Mouse (Mus musculus) heart, adult 8-10 months (tissue): ENCODE measurements around the gene Ccdc9. TPM values are rescaled to one million over a fixed set of nuclear protein-coding genes. Genes with fewer than 3 reads are reported as not detected.
"Not testable (repeated sequence)": the region's sequence is repeated elsewhere in the genome, so short reads cannot be mapped to it uniquely, and the experiment has no call there.

Experiments used
- DNase-seq: peaks from one replicate; pipeline ENCODE4 v3.0.0; 2022; ENCODE audit warnings: low spot score
- total RNA-seq, 4 experiments: library from RNA; stranded (reverse); gene quantifications; 2 replicates each; pipeline ENCODE4 v1.2.4; 2022

Gene Ccdc9
- total RNA-seq, 4 experiments from 2014 or later, result 33.2 to 48.1 (median 38.1) TPM

GRCm38 (mm10) chr7:16273081-16273765, 13.4 kb downstream of the Ccdc9 start, which contains the start of gene Inafm1:
Inafm1 (minus strand) TSS chr7:16273617.
- DNase-seq, result peak; percentile 84

GRCm38 (mm10) chr7:16272681-16273080, 13.9 kb downstream of the Ccdc9 start:
- DNase-seq, result no peak

GRCm38 (mm10) chr7:16271139-16271538, 15.5 kb downstream of the Ccdc9 start:
- no peak for DNase-seq

DNA sequence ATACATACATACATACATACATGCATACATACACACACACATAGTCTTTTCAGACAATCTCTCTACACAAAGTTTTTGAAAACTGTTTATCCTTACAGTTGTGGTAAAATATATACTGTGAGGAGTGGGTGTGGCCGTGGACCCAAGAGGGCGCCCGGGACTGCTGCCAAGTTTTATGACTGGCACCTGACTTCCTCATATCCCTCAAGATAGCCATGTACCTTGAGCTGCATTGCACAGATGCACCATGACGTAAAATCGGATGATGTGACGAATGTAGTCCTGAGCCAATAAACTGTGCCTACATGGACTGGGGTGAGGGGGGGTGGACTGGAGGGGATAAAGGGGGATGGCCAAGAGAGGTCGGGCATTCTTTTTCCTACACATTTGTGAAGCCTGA, 20.0 kb downstream of the Ccdc9 start:
- DNase-seq, result not testable (repeated sequence)

DNA sequence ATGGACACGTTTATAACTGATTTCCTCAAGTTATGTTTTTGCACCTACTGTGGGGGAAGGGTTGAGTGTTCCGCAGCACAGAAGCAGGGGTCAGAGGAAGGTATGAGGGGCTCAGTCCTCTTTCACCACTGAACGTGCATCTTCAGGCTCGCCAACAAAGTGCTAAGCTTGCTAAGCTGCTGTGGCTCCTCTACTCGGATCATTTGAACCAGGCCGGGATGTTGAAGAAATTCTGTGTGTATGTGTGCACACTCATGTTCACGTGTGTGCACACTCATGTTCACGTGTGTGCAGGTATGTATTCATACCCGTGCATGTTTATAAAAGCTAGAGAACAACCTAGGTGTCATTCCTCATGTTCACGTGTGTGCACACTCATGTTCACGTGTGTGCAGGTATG, 20.7 kb downstream of the Ccdc9 start:
- DNase-seq, result no peak

DNA sequence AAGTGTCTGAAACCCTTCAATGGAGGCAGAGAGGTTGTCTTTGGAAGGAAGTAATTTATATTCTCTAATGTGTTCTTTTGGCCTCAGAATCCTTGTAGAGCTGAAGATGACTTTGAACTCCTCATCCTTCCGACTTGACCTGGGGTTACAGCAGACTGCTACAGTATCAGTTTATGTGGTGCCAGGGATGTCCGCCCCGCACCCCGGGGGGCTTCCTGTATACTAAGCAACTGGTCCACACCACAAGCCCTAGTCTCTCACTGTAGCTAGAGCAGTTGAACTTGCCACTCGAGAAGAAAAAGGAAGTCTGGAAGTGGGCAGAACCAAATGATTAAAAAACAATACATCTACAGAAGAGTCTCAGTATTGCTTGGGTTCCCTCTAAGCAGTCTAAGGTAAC, 22.8 kb downstream of the Ccdc9 start:
- no peak for DNase-seq

DNA sequence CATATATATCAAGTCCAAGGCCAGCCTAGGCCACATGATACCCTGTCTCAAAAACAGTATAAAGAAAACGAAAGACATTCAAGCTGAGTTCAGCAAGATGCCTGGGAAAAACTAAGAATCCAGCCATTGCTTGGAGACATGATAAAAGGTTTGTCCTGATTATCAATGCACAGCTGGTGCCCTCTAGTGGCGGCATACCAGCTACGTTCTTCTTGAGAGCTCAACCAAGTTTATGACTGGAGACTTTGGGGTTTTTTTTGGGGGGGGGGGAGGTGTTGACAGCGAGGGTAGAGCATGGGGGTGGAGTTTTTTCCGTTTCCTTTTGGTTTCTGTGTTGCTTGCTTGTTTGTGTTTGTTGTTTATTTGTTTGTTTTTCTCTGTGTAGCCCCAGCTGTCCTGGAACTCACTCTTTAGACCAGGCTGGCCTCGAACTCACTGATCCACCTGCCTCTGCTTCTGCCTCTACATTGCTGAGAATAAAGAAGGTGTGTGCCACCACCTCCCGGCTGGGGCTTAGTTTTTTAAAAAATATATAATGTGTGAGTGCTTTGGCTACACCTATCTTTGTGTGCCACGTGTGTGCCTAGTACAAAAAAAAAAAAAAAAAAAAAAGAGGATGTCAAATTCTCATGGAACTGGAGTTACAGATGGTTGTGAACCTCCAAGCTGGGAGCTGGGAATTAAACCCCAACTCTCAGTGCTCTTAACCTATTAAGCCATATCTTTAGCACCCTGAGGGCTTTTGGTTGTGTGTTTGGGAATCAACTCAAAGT, 23.4 kb downstream of the Ccdc9 start:
- peak; percentile 68 for DNase-seq

GRCm38 (mm10) chr7:16261097-16261496, 25.5 kb downstream of the Ccdc9 start:
- DNase-seq, result no peak

DNA sequence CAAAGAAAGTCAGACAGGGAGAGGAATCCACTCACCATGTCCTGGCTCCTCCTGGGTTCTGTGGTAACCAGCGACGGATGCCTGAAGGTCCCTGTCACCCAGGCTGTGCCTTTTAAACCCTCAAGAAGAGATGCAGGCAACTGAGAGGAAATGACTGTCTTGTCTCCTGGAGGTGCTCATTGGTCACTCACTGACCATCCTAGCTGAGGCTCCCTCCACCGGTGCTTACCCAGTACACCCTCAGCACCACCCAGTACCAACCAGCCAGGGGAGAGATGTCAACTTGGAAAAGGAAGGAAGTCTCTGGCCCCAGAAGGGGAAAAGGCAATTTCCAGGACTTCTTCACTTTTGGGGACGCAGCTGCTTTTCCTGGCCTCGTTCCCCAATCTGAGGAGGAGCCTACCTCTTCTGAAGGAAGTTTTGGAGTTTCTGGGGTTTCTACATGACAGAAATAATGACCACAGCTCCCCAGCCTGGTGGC, 27.4 kb downstream of the Ccdc9 start, which contains the start of gene C5ar1:
TSS of gene C5ar1 (minus strand) at position 431 of the 481 bp plus-strand sequence.
- DNase-seq, result no peak

DNA sequence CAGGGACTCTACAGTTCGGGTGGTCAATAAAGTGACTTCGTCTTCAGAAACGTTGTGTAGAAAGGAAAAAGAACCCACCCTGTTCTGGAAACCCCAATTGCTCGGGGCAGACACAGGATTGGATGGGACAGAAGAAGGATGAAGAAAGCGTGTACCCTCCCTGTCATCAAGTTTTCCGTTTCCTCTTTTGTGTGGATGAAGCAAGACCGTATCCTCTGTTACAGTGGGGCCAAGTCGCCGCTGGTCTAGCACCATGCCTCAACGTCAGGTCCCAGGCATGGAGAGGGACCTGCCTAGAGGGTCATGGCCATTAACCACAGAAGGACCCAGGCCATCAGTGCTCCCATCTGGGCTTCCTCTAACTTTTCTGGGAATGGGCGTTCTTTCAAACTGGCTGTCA, 28.8 kb downstream of the Ccdc9 start:
- no peak for DNase-seq

- DNase-seq, result not testable (repeated sequence)
These were observed 30.6 kb downstream of the Ccdc9 start for GRCm38 (mm10) chr7:16255963-16256362.

- no peak for DNase-seq
These were observed 32.4 kb downstream of the Ccdc9 start for GRCm38 (mm10) chr7:16254195-16254594.

- DNase-seq, result no peak
These were observed 35.9 kb downstream of the Ccdc9 start for GRCm38 (mm10) chr7:16250687-16251086.

GRCm38 (mm10) chr7:16245958-16246357, 40.6 kb downstream of the Ccdc9 start:
- DNase-seq, result no peak

- DNase-seq, result no peak
These were observed 42.5 kb downstream of the Ccdc9 start, which contains the start of gene C5ar2 for GRCm38 (mm10) chr7:16244067-16244466. C5ar2 (minus strand) TSS chr7:16244154.

GRCm38 (mm10) chr7:16242198-16242597, 44.4 kb downstream of the Ccdc9 start:
- DNase-seq, result no peak

DNA sequence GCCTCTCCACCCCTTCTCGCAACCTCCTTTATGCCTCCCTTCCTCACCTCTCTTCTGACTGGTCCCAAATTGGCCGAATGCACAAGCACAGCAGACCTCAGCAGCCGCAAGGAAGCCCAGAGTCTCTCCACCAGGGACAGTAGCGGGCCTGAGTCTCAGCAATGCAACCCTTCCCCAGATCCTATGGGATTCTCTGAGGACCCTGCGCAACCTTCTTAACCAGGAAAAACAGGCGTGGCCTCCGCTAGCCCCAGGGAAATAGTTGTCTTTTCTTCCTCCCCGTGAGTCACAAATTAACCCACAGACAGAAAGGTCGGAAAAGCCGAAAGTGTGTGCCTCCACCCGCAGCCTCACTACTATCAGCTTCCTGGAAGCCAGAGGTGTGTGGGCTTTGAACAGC, 44.8 kb downstream of the Ccdc9 start:
- no peak for DNase-seq

DNA sequence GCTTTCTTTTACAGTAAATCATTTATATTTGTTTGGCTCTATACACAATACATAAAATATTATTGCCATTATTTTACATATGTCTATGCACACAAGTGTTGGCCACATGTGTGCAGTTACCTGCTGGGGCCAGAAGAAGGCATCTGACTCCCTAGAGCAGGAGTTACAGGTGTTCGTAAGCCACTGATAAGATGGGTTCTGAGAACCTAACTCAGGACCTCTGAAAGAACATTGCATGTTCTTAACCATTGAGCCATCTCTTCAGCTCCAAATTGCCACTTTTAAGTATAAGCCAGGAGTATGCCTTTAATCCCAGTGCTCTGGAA, 45.7 kb downstream of the Ccdc9 start:
- DNase-seq, result no peak

DNA sequence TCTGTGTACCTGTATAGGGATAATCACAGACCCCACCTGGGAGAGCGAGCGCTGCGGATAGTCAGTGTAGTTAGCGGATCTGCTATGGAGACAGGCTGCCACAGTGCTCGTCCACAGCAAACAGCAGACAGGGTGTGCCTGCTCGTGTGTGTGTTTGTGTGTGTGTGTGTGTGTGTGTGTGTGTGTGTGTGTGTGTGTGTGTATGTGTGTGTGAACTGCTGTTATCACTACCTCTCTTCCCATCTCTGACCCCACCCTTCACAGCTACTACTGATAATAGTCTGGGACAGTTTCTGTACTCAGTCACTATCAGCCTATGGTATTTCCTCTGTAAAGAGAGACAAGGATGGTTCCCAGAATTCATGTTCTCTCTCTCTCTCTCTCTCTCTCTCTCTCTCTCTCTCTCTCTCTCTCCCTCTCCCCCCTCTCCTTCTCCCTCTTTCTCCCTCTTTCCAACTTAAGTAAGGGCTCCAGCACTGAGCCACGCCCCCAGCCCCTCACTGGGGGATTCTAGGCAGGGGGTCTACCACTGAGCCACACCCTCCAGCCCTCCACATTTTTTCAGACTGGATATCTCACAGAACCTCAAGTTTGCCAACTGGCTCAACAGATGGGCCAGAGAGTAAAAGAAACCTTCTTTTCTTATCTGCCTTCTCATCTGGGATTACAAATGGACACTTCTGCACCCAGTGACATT, 46.2 kb downstream of the Ccdc9 start:
- DNase-seq, result no peak

DNA sequence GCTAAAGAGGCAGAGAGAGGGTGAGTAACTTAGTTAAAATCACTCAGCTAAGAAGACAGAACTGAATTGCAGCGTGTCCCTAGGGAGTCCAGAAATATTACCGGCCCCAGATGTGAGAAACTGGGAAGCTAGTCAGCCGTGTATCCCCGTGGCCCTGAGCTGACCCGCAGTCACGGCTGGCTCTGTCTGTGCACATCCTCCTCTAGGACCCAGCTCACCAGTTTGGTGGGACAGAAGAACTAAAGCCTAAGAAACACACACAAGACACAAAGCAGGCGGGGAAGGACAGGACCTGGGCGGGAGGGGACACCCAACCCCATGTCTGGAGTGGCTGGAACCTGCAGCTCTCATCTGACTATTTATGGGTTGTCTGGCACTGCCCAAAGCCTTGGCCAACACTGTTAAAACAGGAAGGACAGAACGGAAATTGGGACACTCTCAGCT, 47.0 kb downstream of the Ccdc9 start:
- DNase-seq, result peak; percentile 45

GRCm38 (mm10) chr7:16229869-16230268, 56.7 kb downstream of the Ccdc9 start:
- DNase-seq, result peak; percentile 46
